Mouse (Mus musculus): ENCODE measurements around the gene Eogt.
A peak's percentile ranks its signal among the peaks of the same experiment; 100 is the strongest.

The Eogt gene

DNA sequence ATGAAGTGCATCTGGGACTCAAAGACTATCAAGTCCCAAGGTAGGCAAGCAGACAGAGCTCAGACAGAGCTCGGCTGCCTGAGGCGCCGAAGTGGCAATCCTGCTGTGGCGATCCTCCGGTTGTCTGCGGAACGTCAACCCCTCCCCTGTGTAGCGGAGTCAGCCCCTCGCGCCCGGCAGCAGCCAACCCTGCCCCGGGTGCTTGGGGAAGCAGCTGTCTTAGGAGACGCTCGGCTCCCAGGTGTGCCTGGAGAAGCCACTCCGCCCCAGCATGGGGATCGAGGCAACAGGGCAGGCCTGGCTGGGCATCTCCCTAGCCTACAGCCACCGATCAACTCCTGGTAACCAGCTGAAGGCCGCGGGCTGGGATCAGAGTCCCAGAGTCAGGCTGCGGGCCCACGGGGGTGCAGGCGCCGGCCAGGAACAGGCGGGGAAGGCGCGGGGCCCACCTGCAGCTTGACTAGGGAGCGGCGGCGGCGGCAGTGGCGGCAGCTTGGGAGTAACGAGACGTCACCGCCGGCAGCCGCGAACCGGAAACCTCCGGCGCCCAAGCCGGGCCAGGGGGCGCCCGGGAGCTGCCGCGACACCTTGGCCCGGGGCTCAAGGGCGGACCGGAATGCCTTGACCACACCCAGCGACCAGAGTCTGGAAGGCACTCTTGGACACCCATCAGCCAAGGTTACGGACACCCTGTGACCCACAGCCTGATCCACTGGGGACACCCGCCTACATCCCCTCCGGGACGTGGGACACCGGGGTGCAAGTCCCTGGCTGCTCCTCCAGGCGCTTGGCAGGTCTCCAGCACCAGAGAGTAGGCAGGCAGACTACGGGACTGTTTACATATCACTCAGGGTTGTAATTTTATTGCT, at the start of gene Eogt:
Gene Eogt (minus strand): TSS at position 800 of the 869 bp plus-strand sequence.
- DNase-seq = peak; percentile 71 to 78

GRCm38 (mm10) chr6:97179367-97179828, 30.4 kb upstream of the Eogt start:
- no peak for DNase-seq

DNA sequence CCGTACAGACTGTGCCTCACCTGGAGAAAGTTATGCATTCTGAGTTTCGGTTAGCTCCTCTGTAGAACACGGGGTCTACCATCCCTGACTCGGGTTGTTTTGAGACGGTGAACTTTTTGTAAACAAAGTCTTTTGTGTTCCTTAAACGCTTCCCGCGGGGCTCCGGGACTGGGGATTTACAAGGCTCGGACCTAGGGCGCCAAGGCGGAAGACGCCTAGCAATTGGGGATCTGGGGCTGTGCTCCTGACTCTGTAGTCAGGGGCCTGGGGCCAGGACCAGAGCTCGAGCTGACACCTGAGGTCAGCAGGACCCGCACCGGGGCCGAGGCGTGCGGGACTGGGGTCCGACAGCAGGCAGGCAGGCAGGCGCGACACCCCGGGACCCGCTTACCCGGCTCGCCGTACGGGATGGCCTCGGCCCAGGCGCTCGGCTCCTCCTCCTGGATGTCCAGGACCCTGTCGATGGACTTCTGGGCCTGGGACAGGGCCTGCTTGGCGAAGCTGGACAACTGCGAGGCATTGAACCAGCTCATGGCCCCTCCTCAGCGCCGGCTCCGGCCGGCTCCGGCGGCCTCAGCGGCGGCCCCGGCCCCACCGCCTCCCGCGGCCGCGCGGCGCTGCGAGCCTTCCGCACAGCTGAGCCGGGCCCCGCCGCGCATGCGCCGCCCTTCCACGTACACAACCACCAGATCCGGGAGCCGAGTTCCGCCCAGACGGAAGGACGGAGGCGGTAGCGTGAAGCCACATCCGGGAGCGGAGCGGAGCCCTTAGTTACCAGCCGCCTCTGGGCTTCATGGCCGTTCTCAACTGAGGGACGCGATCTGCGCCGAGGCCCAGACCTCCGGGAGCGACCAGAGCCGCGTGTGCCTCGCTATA, 29.7 kb upstream of the Eogt start, which contains the start of gene Tmf1:
Gene Tmf1 (minus strand): TSS at position 632 of the 876 bp plus-strand sequence.
- peak; percentile 95 to 98 for DNase-seq

DNA sequence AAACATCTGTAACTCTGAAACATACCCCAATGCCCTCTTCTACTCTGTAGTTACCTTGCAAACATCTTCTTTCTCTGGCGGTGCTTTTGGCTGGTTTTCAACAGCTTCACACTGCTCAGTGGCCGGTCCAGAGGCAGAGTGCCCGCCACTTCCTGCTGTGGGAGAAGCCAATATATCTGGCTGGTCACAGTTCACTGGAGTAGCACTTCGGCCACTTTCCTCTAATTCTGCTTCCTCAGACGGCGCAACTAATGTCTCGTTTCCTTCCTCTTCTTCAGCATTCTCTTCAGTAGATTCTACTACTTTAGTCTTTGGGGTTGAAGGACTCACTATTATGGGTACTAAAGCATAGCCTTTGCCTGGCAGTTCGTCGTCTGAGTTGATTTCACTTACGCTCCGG, 26.7 kb upstream of the Eogt start:
- DNase-seq = no peak

GRCm38 (mm10) chr6:97150156-97150555, 1.2 kb upstream of the Eogt start:
- no peak for DNase-seq

DNA sequence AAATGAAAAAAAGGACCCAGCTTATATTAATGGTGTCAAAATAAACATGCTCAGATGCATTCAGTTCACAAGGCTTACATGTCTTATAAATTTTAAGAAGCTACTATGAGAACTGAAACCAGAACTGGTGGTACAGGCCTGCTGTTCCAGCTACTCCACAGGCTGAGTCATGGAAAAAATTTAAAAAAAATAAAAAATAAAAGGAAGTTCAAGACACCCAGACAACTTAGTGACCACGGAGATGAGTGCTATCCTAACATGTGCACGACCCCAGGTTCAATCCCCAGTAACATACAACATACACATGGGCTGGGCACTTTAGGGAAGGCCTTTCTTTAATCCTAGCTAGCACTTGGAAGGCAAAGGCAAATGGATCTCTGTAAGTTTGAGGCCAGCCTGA, 739 bp upstream of the Eogt start:
- DNase-seq = no peak

DNA sequence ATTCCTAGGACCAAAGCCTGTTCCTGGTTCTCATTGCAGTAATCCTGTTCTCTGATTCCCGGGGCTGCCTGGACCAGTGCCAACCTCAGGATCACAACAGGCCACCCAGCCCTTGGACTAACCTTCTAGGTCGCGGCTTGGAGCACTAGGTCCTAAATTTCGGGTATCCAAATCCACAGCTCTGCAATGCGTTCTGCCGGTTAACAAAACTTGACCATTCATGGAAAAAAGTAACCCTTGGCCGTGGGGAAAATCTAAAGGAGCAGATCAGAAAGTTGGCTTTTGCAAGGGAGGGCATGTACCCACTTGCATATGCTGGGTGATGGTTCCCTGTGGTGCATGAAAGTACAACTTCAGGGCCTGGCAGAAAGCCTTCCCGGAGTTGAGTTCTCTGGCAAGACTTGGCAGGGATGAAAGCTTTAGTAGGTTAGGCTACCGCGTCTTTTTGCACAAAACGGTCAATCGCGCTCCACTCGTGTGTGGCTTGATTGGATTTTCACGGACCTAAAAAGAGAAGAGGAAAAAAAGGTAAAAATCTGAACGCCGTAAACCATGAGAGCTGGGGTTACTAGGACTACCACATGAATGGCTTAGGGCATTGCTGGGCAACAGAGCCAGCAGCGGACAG, 1.1 kb downstream of the Eogt start:
- DNase-seq = peak; percentile 74 to 76

- peak; percentile 6 to 9 for DNase-seq
These were observed 3.8 kb downstream of the Eogt start for GRCm38 (mm10) chr6:97145156-97145555.

DNA sequence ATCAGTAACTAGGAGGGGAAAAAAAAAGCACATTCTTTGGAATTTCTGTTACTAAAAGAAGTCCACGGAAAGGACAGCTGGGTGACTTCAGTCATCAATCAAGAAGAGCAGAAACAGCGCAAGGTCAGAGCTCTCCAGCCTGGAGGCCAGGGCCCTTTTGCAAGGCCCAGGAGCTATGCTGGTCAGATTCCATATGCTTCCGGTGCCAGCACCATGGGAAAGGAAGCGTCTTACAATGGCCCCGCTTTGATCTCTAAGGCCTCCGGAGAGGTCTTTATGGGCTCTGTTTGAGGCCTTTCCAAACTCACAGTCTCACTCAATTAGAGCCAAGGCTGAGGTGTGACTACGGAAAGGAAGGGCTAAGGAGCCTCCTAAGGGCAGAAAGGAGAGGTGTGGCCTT, 4.6 kb downstream of the Eogt start:
- peak in 1 of 2 experiments; percentile 6 for DNase-seq

GRCm38 (mm10) chr6:97142611-97143010, 6.4 kb downstream of the Eogt start:
- no peak for DNase-seq

DNA sequence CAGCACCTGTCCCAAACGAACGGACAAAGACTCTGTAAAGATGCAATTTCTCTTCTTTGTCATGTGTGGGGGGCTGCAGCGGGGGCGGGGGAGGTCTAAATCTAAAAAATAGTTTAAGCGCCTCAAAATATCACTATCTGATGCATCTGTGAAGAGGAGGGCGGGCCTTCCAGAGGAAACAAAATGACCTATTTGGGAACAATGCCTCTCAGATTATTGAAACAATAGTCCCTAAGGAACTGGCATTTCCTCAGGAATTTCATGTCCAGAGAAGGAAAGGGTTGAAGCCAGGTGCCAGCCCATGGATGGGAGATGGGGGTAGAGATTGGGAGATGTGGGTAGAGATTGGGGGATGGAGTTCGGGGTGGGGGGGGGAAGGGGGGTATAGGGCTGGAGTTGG, 7.2 kb downstream of the Eogt start:
- no peak for DNase-seq

- no peak for DNase-seq
These were observed 16.2 kb downstream of the Eogt start for GRCm38 (mm10) chr6:97132707-97133303.

DNA sequence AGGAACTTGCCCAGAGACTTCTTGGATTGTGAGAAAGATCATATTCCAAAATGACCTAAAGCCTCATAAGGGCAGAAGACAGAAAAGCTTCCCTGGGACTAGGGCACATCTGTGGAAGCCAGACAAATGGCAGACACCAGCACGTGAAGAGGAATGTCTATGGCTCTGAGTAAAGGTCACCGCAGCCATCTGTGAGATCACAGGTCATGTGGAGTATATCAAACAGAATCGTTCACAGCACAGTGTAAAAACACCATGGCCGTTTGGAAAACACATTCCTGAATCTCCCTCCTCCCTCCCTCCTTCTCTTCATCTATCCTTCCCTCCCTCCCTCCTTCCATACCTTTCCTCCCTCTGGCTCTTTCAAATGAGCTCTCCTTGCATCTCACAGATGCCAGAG, 17.2 kb downstream of the Eogt start:
- no peak for DNase-seq

- DNase-seq = no peak
These were observed 18.0 kb downstream of the Eogt start for GRCm38 (mm10) chr6:97130979-97131378.

GRCm38 (mm10) chr6:97124336-97125010, 24.5 kb downstream of the Eogt start:
- no peak for DNase-seq

- DNase-seq = no peak
These were observed 28.1 kb downstream of the Eogt start for GRCm38 (mm10) chr6:97120922-97121321.

GRCm38 (mm10) chr6:97118327-97118726, 30.7 kb downstream of the Eogt start:
- no peak for DNase-seq

GRCm38 (mm10) chr6:97116896-97117295, 32.1 kb downstream of the Eogt start:
- no peak for DNase-seq

- DNase-seq = no peak
These were observed 34.2 kb downstream of the Eogt start for GRCm38 (mm10) chr6:97114821-97115220.

- peak; percentile 43 to 60 for DNase-seq
These were observed 36.8 kb downstream of the Eogt start for GRCm38 (mm10) chr6:97112177-97112576.

GRCm38 (mm10) chr6:97106777-97107176, 42.2 kb downstream of the Eogt start:
- DNase-seq = peak; percentile 73 to 74

GRCm38 (mm10) chr6:97106106-97106505, 42.9 kb downstream of the Eogt start:
- DNase-seq = no peak
